Mouse (Mus musculus) heart, adult 2 months (tissue): ENCODE data around the gene Pla2g1b. TPM values are rescaled to one million over a fixed set of nuclear protein-coding genes. Genes with fewer than 3 reads are reported as not detected.

ENCODE experiments used
- DNase-seq, 2 experiments: peaks; one replicate each; pipeline ENCODE4 v3.0.0; 2021
- H3K27ac ChIP-seq: fragments of 200-600 bp; 2 replicates; pipeline ENCODE4 v1.8.1; 2022
- H3K27me3 ChIP-seq: fragments of 200-500 bp; 2 replicates; pipeline ENCODE4 v1.6.1; 2012; ENCODE audit warnings: mild to moderate bottlenecking, low read length, inconsistent platforms, mixed read lengths; ENCODE audit not compliant: control insufficient read depth, insufficient read depth
- H3K36me3 ChIP-seq: fragments of 200-500 bp; 2 replicates; pipeline ENCODE4 v1.6.1; 2012; ENCODE audit warnings: low read length, inconsistent platforms; ENCODE audit not compliant: control insufficient read depth, insufficient read depth
- H3K4me1 ChIP-seq: fragments of 200-500 bp; 2 replicates; pipeline ENCODE4 v1.6.1; 2011; ENCODE audit warnings: low read length; ENCODE audit not compliant: control insufficient read depth, insufficient read depth
- H3K4me3 ChIP-seq: fragments of 200-600 bp; 2 replicates; pipeline ENCODE4 v1.8.1; 2022
- H3K79me2 ChIP-seq: fragments of 200-500 bp; replicated peaks from 2 replicates; pipeline ENCODE4 v1.6.1; 2012; ENCODE audit warnings: mild to moderate bottlenecking, inconsistent platforms, low read length, moderate library complexity, mixed read lengths; ENCODE audit not compliant: control insufficient read depth, insufficient read depth
- H3K9ac ChIP-seq: fragments of 200-500 bp; 2 replicates; pipeline ENCODE4 v1.6.1; 2012; ENCODE audit warnings: low read depth, mild to moderate bottlenecking, control low read depth, inconsistent platforms, low read length, mixed read lengths
- CTCF ChIP-seq: fragments of 200-600 bp; IDR thresholded peaks from 2 replicates; pipeline ENCODE4 v1.8.1; 2022; ENCODE audit warnings: antibody characterized with exemption, mild to moderate bottlenecking, moderate library complexity
- EP300 ChIP-seq: fragments of 200-500 bp; IDR thresholded peaks from 2 replicates; pipeline ENCODE4 v1.6.1; 2011; ENCODE audit warnings: low read depth, low read length, control low read depth; ENCODE audit not compliant: insufficient read depth
- POLR2A ChIP-seq: fragments of 200-500 bp; IDR thresholded peaks from 2 replicates; pipeline ENCODE4 v1.6.1; 2011; ENCODE audit warnings: mild to moderate bottlenecking, low read depth, low read length, control low read depth; ENCODE audit not compliant: insufficient read depth
- WGBS: fragments of 180-500 bp; shearing (Covaris S2); methylation state at CpG from one replicate; pipeline ENCODE4 v1.1.7; 2018; 5-methylcytosine and 5-hydroxymethylcytosine counted together
- intact Hi-C: fragments of 180-260 bp; cut with DNase I; formaldehyde crosslinking; loops from one replicate; pipeline ENCODE4 v1.15.1; 2025
- polyA plus RNA-seq: library from polyadenylated mRNA; depleted of rRNA; stranded (reverse); fragments of >200 nt; gene quantifications from 2 replicates; pipeline ENCODE4 v1.2.3, GENCODE M21; 2012
- total RNA-seq, 2 experiments: library from RNA; stranded (reverse); gene quantifications; 2 replicates each; pipeline ENCODE4 v1.2.3; 2021

The Pla2g1b gene
- total and polyA plus RNA-seq, 3 experiments: not detected

DNA sequence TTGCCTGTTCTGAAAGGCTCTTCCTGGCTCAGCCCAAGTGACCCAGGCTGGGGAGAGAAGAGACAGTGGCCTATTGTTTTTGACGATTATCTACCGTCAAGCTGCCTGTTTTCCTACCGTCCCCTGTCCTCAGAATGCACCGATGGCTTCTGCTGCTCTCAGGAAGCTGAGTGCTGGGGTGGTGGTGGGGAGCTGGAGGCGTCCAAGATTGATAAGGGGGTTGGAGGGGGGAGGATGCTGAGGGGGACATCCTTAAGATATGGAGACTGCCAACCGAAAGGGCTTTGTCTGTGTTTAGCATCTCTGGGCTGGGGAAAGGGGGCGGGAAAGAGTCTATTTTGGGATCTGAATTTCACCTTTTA, 34.2 kb upstream of the Pla2g1b start:
- H3K9ac ChIP-seq: no peak overlapping the region
- H3K4me3 ChIP-seq: no peak overlapping the region
- DNase-seq: no peak
- H3K79me2 ChIP-seq: no peaks in the 10 kb centered on the region
- intact Hi-C loops: no loop called here
- H3K27me3 ChIP-seq: peaks cover 17% of the 10 kb centered on the region
- no peaks in the 10 kb centered on the region for H3K36me3 ChIP-seq
- TF ChIP-seq CTCF (no peak), POLR2A (no peak), EP300 (no peak)
- no peaks in the 10 kb centered on the region for H3K4me1 ChIP-seq
- H3K27ac ChIP-seq: no peak overlapping the region
- 42% methylated on average over 7 of the region's 7 CpGs for WGBS

DNA sequence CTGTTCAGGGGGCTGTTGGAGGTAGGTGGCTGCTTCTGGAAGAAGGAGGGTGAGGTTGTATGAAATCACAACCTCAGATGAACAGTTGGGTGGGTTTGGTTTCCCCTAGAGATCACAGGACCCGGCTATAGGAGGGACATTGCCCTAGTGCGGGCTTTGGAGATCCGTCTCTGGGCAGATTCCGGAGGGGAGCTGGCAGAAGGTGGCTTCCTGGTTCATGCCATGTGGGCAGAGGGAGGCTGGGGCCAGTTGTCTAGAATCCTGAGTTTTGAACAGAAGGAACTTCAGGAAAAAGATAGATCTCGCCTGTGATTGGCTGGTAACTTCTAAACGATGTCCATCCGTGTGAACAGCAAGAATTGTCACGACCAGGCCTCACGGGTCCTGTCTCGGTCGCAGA, 33.7 kb upstream of the Pla2g1b start:
- TF ChIP-seq CTCF (no peak), EP300 (no peak), POLR2A (no peak)
- Histone ChIP-seq H3K27ac (no peak overlapping the region), H3K4me3 (no peak overlapping the region), H3K79me2 (no peaks in the 10 kb centered on the region), H3K27me3 (peaks cover 17% of the 10 kb centered on the region), H3K9ac (no peak overlapping the region), H3K4me1 (no peaks in the 10 kb centered on the region), H3K36me3 (no peaks in the 10 kb centered on the region)
- no peak for DNase-seq
- 82% methylated on average over 11 of the region's 11 CpGs for WGBS
- intact Hi-C loops: no loop called here

- no peaks in the 10 kb centered on the region for H3K79me2 ChIP-seq
- H3K9ac ChIP-seq: no peak overlapping the region
- intact Hi-C loops: no loop called here
- DNase-seq: no peak
- no peaks in the 10 kb centered on the region for H3K36me3 ChIP-seq
- no peak for TF ChIP-seq POLR2A
- TF ChIP-seq CTCF: no peak
- TF ChIP-seq EP300: no peak
- H3K4me1 ChIP-seq: no peaks in the 10 kb centered on the region
- no peak overlapping the region for H3K27ac ChIP-seq
- WGBS: 87% methylated on average over 8 of the region's 8 CpGs
- peaks cover 15% of the 10 kb centered on the region for H3K27me3 ChIP-seq
- no peak overlapping the region for H3K4me3 ChIP-seq
Measured at GRCm38 (mm10) chr5:115433191-115433590, 32.9 kb upstream of the Pla2g1b start.

DNA sequence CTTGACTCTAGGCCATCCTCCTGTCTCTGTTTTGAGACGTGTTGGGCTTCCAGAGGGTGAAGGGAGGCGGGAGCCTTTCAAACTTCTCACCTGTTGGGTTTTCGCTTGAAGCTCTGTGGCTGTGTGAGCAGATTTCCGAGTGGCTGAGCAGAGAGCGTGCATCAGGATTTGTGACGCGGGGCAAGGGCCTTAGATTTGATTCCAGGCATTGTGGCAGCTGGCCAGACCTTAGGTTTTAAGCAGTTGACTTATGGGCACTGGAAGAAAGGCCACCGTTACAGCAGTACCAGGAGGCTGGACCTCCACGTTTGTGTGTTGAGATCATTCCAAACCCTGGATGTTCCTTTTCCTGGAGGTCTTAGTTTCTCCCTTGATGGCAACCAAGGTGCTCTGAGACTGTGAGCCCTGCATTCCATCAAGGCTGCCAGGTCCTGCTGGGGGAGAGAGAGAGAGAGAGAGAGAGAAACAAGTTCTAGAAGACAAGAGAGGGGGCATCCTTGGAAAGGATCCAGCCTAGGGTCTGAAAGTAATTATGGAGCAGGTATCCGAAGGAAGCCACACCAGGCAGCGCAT, 31.7 kb upstream of the Pla2g1b start:
- DNase-seq: no peak
- 85% methylated on average over 11 of the region's 11 CpGs for WGBS
- Histone ChIP-seq H3K27ac (no peak overlapping the region), H3K27me3 (peaks cover 8% of the 10 kb centered on the region), H3K36me3 (no peaks in the 10 kb centered on the region), H3K4me1 (no peaks in the 10 kb centered on the region), H3K9ac (no peak overlapping the region), H3K79me2 (no peaks in the 10 kb centered on the region), H3K4me3 (no peak overlapping the region)
- TF ChIP-seq CTCF: no peak
- no peak for TF ChIP-seq POLR2A
- no peak for TF ChIP-seq EP300
- intact Hi-C loops: no loop called here

DNA sequence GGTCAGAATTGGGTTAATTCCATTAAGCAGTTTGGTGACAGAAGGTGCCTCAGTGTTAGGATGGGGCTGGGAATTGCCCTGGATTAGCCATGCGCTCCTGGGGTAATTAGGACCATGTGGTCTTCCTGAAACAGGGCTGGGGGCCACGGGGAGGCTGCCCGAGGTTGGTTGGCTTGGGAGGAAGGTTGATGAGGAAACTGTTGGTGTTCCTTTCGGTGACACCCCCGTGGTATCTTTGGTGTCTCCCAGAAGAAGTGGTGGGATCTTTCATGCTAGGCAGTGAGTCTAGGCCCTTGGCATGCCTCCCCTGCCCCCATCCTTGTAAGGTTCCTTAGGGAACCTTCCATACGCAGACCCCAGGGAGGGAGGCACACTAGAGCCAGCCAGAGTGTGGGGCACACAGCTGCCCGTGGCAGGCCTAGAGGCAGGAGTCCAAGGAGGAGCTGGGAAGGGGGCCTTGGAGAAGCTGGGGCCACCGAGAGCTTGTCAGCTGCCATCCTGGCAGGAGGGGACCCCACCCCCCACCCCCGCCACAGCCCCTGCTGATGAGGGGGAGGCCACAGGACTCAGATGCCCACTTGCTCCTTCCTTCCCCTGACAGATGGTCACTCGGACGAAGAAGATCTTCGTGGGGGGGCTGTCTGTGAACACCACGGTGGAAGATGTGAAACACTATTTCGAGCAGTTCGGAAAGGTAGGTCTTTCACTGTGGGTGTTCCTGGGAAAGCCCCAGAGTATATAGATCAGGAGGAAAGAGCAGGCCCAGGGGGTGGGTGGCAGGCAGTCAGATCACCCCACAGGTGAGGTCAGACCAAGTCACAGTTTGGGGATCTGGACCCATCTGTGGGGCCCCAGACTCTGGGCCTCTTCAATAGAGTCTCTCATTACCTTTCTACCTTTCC, 31.0 kb upstream of the Pla2g1b start:
- peaks cover 4% of the 10 kb centered on the region for H3K27me3 ChIP-seq
- 78% methylated on average over 15 of the region's 15 CpGs for WGBS
- no peak for DNase-seq
- no peaks in the 10 kb centered on the region for H3K36me3 ChIP-seq
- H3K9ac ChIP-seq: no peak overlapping the region
- H3K27ac ChIP-seq: no peak overlapping the region
- no peak for TF ChIP-seq CTCF
- no peak for TF ChIP-seq POLR2A
- TF ChIP-seq EP300: no peak
- H3K4me3 ChIP-seq: no peak overlapping the region
- intact Hi-C loops: no loop called here
- H3K4me1 ChIP-seq: no peaks in the 10 kb centered on the region
- H3K79me2 ChIP-seq: no peaks in the 10 kb centered on the region

DNA sequence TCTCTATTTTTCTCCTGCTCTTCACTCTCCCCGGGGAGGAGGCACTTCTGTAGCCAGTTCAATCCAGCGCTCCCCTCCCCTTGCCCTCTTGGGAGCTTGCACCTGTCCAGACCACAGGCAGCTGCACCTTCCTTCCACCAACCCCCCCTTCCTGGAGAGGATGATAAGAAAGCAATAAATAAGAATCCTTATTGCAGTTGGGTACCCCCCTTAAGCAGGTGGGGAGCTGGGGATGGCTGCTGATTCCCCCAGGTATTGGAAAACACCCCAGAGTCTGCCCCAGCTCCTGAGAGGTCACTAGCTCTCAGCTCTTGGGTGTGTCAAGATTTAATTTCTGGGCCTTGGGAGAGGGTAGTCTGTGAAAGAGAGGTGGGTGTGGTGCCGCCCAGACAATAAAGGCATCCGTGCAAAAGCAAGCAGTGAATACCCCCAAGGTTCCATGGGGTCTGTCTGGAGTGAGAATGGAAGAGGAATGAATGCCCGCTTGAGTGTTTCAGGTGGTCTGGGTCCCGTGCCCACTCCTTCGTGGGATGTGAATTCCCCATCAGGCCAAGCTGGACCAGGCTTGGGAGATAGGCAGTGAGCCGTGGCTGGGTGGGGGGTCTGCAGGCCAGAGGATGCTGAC, 30.2 kb upstream of the Pla2g1b start:
- DNase-seq: no peak
- H3K4me1 ChIP-seq: no peaks in the 10 kb centered on the region
- intact Hi-C loops: no loop called here
- peak overlapping the region; percentile 59; the same call in 1 of the 2 replicates for H3K9ac ChIP-seq
- H3K27me3 ChIP-seq: no peaks in the 10 kb centered on the region; the same call in 1 of the 2 replicates
- TF ChIP-seq CTCF (no peak), EP300 (no peak), POLR2A (no peak)
- peak overlapping the region; percentile 30; the same call in 1 of the 2 replicates for H3K4me3 ChIP-seq
- H3K36me3 ChIP-seq: no peaks in the 10 kb centered on the region
- H3K27ac ChIP-seq: no peak overlapping the region
- 75% methylated on average over 8 of the region's 8 CpGs for WGBS
- no peaks in the 10 kb centered on the region for H3K79me2 ChIP-seq
